Mouse (Mus musculus) stomach, postnatal 0 days (tissue): ENCODE data around the gene Hoxc5.

Source experiments
- CTCF ChIP-seq: IDR thresholded peaks from 2 replicates; pipeline ENCODE4 v1.5.1; 2016; ENCODE audit warnings: antibody characterized with exemption, low read depth, mild to moderate bottlenecking, moderate library complexity
- EP300 ChIP-seq: optimal IDR thresholded peaks from 2 replicates; pipeline ENCODE3; 2016; ENCODE audit warnings: antibody characterized with exemption

DNA sequence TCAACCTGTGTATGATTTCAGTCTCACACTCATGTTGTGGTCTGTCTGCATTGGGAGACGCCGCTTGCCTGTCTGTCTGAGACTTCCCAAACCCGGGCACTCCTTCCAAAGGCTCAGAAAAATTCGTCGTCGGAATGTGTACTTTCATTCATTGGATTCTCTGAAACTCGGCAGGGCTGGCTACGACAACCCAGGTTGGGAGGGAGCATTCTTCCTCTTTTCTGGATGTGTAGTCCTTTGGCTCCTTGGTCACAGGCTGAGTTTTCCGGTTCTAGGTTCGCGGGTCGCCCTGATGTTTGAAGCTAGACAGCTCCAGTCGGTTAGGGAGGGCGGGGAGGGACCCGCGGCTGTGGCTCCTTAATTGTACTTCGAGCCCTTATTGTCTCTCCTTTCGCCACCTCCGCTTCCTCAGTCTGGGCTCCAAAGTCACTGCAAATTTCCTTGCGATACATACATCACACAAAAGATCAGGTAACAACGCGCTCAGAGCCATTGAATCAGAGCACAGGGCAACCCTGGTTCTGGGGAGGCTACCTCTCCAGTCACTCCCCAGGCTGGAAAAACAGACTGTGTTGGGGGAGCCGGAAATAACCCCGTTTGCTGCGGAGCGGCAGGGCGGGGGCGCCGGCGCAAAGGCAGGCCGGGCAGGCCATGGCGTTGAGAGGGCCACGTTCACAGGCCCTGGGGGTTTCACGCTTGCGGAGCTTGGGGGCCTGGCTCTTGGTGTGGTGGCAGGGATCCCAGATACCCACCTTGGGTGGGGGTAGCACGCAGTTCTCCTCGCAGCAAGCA, 9.6 kb downstream of the Hoxc5 start:
- TF ChIP-seq CTCF (no peak), EP300 (no peak)
